Mouse (Mus musculus) embryo, embryonic 11.5 days (tissue): ENCODE measurements around the gene Poll.
"Not testable (repeated sequence)": the region's sequence is repeated elsewhere in the genome, so short reads cannot be mapped to it uniquely, and the experiment has no call there.

Experiments used
- DNase-seq: peaks from one replicate; pipeline ENCODE4 v3.0.0-alpha.2; 2012; ENCODE audit warnings: low read depth, low spot score

The Poll gene

DNA sequence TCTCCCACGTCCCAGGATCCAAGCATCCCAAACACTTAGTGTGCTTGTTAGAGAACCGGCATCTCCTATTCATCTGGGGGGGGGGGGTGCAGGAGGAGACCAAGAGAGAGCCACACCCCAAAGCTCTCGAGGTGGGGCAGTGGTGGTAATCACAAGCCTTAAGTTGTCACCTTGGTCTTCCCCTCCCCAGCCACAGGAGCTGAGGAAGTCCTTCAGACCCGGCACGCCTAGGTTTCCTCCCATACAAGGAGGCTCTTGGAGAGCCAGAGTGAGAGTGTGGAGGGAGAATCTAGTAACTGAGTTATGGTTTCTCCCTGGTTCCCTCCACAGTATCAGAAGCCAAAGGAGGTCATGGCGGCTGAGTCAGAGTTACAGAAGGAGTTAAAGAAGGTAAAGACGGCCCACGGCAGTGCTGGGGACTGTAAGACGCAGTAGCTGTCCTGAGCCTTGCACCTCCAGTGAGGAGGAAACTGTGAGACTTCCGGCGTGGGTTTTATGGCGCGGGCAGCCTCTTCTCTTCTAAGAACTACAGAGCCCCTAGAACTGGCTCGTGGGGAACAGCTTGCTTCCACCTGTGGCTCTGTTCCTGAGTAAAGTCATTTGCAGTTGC is 16.9 kb upstream of the Poll start:
- no peak for DNase-seq

DNA sequence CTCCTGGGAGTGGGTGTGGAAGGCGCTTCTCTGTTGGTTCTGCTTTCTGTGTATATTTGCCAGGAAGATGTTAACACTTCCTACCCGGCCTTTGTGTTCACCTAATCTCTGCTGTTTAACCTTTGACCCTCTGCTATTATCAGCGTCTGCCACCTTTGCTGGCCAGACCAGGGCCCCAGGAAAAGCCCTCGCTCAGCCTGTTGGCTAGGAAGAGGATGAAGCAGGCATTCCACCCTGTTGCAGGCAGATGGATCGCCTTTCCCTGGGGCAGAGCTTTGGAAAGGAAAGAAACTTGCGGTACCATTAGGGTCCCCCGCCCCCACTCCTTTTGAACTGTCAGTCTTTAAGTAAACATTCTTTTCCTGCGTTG is 15.3 kb upstream of the Poll start:
- DNase-seq: no peak

- no peak for DNase-seq
These were observed 14.8 kb upstream of the Poll start for GRCm38 (mm10) chr19:45574941-45575631.

DNA sequence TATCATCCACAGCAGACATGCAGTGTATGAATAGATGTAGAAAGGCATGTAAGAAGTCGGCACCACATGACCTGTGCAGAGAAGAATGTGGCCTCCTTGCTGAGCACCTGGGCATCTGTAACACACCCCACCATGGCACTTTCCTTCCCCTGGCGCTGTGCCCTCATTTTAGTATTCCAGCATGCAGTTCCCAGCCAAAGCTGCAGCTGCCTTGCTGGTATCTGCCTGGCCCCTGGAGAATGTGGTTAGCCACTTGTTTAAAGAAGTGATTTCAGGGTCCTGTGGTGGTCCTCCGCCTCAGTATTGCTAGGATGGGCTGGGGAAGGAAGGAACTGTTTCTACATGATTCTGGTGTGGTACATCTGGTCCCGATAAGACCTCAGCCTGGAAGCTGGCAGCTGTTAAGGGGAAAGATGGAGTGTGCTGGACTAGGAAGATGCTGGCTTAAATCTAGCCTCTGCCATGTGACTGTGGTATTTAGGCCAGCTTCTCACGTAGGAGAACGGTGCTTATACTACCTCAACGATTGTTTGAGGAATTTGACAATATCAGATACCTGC is 14.1 kb upstream of the Poll start:
- no peak for DNase-seq

DNA sequence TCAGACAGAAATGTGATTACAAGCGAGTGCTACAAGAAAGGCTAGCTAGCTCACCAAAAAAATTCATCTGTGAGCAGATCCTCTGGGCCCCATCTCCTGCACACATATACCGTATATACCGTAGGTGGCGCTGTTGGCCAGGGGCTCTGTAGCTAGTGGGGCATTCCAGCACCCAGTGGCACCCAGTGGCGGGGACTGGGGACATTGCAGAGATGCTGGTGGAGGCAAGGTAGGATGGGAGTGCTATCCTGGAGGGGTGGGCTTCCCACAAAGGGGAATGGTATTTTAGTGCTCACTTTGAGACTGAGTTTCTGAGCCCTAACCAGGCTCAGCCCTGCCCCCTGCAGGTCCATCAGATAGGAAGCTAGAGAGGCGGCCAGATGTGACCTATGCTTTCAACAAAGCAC is 13.5 kb upstream of the Poll start:
- peak; percentile 45 for DNase-seq

GRCm38 (mm10) chr19:45573033-45573432 is 12.7 kb upstream of the Poll start:
- no peak for DNase-seq

- no peak for DNase-seq
These were observed 7.0 kb upstream of the Poll start for GRCm38 (mm10) chr19:45567367-45567766.

DNA sequence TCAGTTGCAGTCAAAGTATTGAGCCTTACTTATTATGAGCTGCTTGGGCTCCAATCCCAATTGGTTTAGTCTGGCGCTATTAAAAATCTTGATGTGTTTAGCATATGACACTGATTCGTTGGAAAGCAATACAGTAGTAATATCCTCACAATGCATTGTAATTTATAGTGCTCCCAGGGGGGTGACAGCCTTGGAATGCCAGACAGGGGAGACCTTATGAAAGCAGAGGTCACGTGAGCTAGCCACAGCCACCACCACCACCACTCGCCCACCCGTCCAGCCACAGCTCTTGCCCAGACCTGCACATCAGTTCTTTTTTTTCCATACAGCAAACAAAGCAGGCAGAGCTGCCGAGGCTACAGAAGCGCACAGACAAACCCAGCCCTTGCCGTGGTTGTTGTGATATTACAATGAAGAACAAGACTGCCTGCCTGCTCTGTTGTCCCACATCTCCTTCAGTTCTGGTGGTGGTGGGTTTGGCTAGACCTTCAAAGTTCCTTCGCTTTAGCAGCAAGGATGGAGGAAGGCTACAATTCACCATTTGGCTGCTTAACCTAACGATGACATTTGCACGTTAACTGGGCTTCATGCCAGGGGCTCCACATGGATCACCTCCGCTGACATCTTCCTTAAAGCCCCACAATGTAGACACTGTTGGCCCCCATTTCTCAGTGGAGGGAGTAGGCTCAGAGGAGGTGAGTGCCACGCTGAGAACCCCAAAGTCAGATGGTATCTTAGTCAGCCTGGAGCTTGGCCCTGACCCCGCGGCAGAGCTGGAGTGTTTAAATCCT is 5.8 kb upstream of the Poll start:
- no peak for DNase-seq

- DNase-seq: no peak
These were observed 6.2 kb downstream of the Poll start for GRCm38 (mm10) chr19:45554136-45554535.

GRCm38 (mm10) chr19:45552187-45552586 is 8.1 kb downstream of the Poll start:
- DNase-seq: no peak

GRCm38 (mm10) chr19:45549948-45550347 is 10.4 kb downstream of the Poll start:
- no peak for DNase-seq

DNA sequence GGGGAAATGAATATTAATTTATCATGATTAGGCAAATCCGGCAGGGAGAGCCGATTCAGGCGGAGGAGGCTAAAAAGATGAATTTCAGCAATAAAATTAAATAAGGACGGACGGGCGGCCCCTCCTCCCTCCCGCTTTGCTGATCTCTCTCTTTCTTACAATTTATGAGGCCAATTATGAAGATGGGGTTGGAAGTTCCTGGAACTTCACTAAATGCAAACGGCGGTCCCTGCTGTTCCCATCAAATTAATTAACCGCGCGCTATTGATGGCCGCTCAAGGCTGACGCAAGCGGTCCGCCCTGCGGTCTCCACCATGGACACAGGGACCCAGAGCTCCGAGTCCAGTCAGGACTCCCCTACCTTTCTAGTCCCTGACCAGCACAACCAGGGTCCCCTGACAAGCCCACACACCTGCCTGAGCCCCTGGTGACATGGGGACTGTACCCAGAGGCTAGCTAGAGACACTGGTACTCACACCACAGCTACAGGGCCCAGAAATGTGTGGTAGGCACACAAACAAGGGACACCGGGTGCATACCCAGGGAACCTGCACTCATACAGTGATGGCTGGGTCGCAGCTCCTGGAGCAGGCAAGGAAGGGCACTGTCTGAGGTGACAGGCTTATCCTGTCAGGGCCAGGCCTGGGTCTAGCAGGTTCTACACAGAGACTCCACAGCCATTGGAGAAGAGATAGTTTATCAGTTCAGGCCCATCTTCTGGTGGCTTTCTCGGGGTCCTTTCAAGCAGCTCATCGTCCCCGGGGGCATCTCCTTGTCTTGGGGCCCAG is 11.0 kb downstream of the Poll start:
- DNase-seq: no peak

DNA sequence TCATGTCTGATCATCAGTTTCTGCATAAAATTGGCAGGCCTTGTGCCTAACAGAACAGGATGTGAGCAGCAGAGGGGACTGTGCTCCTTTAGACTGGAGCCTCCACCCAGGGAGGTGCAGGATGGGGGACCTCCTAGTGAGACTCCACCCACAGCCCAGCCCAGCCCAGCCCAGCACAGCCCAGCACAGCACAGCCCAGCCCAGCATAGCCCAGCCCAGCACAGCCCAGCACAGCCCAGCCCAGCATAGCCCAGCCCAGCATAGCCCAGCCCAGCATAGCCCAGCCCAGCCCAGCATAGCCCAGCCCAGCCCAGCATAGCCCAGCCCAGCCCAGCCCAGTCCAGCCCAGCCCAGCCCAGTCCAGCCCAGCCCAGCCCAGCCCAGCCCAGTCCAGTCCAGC is 12.1 kb downstream of the Poll start:
- DNase-seq: not testable (repeated sequence)

DNA sequence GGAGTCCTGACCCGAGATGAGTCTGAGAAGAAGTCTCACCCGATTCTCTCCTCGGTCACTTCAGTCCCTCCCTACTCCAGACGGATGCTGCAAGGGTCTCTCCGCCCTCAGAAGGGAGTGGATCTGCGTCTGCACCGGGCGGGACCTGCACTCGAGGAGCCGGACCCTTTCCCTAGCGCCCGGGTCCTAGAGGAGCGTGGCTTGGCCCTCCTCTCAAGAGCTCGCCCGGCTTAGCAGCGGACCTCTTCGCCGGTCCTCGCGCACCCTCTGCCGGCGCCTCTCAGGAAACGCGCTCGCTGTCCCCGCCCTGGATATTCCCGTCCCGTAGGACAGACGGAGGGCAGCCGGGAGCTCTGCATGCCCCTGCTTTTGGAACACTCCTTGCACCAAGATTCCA is 15.4 kb downstream of the Poll start:
- peak; percentile 78 for DNase-seq

DNA sequence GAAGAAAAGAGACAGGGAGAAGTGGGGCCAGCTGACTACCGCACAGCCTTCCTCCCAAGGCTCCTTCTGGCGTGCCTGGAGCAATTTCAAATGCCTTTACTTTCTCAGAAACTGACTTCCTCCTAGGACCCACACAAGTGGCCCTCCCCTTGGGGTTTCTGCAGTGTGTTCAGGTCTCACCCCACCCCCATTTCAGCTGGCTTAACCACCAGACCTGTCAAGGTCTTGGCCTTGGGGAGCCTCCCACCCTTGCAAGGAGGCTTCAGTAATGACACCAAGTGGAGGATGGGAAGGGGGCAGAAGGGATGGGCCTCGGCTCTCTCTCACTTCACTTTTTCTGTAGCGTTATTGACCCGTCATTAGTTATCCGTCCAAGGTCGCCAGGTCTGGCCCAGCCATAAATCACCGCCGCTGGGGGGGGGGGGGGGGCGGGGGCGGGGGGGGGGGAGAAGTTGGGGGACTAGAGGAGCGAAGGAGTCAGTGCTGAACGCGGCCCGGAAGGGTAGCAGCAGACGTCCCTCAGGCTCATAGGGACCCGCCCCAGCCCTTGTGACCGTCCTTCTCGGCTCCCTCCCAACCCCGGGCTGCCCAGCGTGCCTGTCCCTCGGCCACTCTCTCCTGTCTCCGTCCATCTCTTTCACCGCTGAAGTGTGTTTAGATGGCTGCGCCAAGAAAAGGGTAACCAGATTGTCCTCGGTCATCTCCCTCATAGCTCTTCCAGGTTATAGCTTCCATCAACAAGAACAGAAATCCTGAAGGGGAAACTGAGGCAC is 16.0 kb downstream of the Poll start:
- no peak for DNase-seq

- no peak for DNase-seq
These were observed 18.3 kb downstream of the Poll start for GRCm38 (mm10) chr19:45542061-45542460.

DNA sequence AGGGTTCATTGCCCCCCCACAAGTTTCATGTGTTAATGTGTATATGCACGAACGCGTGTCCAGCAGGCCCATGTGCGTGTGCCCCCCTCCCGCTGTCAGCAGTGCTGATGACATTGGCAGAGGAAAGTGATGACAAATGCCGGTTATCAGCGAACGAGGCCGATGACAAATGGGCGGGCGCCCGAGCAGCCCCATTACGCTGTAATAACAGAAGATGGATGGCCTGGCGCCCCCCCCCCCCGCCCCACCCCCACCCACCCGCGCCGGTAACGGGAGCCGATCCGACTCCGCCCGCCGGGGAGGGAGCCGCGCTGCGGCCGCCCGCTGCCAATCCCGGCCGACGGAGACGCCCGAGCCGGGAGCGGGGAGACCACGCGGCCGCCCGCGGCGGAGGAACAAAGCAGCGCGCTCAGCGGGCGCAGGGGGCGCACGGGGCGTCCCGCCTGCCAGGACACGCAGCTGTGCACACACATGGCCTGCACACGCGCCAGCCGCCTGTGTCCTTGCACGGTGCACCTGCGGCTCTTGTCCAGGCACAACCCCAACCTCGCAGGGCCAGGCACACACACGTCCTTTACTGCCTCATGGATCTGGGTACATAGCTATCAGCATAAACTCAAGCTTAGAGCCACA is 18.8 kb downstream of the Poll start:
- no peak for DNase-seq

DNA sequence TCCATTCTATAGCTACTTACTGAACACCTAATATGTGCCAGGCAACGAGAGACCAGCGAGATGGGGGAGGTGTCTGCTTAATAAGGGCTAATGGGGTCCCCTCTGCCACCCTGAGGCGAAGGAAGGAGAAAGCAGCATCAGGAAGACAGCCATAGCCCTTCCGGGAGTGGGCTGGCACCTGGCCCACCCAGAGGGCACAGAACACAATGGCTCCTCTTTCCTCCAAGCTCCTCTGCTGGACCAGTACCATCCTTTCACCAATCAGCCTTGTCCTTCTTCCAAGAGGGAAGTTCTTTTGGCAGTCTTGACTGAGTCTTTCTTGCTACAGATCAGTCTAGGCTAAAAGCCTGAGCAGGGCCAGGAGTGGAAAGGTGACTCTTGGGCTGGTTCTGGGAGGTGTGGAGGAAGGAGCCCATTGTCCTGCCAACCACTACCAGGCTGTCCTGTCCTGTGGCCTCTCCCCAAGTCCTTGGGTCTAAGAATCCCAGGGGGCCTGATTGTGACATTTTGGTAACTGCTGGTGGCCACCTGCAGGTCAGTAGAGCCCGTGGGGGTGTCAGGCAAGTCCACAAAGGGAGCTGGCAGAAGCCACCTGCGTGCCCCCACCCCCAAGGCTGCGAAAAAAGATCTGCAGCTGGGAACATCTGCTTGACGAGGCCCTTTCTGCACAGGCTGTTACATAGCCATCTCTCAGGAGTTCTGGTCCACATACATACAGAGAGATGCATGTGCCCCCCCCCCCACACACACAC is 19.5 kb downstream of the Poll start:
- DNase-seq: no peak

DNA sequence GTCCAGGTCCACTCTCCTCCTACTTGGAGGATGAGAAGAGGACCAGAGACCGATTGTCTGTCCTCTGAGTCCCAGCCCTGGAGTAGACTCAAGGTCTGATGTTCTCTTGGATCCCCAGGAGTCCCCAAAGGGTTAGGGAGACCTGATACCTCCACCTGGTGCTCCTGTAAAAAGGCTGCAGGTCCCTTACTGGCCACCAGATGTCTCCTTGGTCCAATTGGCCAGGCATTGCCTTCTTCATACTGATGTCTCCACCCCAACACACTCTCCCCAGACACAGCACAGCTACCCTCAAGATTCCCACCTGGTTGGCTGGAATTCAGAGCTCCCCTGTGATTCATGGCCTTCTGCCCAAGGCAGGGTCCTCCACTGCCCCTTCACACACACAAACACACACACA is 22.8 kb downstream of the Poll start:
- DNase-seq: no peak

DNA sequence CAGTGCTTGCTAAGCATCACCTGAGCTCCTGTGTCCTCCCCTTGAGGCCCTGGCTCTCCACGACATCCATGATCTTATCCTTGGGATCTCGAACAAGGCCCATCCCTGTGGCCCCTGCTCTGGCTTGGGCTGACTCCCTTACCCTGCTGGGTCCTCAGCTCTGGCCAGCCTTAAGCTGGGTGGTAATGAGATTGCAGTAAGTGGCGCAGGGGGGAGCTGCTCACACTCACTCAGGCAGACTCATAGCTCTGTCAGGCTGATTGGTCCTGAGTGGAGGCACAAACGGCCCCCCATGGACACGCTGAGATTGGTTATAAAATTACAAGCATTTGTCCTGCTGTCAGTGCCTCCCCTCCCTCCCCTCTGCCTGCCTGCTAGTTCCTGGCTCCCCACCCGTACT is 24.4 kb downstream of the Poll start:
- DNase-seq: no peak
